Mouse (Mus musculus) erythroblast, embryonic 14.5 days (primary cell): ENCODE data around the gene Trim75.
"Not testable (repeated sequence)": the region's sequence is repeated elsewhere in the genome, so short reads cannot be mapped to it uniquely, and the experiment has no call there.

Experiments
- GATA1 ChIP-seq: IDR thresholded peaks from 2 replicates; pipeline ENCODE4 v1.6.1; 2012; ENCODE audit warnings: low read length, inconsistent platforms, mixed read lengths
- TAL1 ChIP-seq: IDR thresholded peaks from 3 replicates; pipeline ENCODE4 v1.6.1; 2012; ENCODE audit warnings: low read length, inconsistent platforms, mixed read lengths

DNA sequence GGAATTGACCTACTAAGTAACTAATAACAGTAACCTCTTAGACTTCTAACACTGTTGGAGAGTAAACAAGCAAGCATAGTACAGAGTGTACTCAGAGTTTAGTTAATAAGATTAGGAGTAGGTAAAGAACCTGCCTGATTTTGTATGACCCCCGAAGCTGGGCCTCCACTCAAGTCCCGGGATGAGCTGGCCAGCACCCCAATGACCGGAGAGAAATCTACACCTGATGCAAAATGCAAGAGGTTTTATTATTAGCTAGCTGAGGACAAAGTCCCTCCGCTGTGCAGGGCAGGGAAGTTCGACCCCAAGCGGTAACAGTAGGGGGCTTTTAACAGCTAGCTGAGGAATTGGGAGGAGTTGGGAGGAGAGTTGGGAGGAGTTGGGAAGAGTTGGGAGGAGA lies 20.0 kb upstream of the Trim75 start:
- not testable (repeated sequence) for TF ChIP-seq GATA1, TAL1
